Mouse (Mus musculus) cerebellum, adult (tissue): Measurements from ENCODE around the gene Gamt.
"Not testable (repeated sequence)": the region's sequence is repeated elsewhere in the genome, so short reads cannot be mapped to it uniquely, and the experiment has no call there.

Experiments used
- ATAC-seq: cut with Nextera tagmentation; 2 replicates; pipeline ENCODE4 v1.9.2; 2017; ENCODE audit warnings: mild to moderate bottlenecking, moderate library complexity, mixed read lengths; ENCODE audit not compliant: insufficient number of reproducible peaks, low FRiP score, low TSS enrichment

The Gamt gene

DNA sequence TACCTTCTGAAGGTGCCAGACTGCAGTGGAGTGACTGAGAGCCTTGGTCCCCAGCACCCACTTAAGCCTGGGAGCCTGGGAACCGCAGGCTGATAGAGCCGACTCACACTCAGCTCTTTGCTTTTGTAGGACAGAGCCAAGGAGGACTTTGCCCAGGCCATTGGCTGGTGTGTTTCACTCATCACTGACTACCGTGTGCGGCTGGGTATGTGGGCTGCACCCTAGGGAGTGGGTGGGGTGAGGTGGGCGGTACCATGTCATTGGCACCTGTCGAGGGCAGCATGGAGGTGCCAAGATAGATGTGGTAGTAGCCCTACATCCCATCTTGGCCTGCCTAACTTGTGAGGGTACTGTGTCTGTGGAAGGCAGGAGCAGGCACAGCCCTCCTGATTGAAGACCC is 21.0 kb downstream of the Gamt start:
- no peak for ATAC-seq

DNA sequence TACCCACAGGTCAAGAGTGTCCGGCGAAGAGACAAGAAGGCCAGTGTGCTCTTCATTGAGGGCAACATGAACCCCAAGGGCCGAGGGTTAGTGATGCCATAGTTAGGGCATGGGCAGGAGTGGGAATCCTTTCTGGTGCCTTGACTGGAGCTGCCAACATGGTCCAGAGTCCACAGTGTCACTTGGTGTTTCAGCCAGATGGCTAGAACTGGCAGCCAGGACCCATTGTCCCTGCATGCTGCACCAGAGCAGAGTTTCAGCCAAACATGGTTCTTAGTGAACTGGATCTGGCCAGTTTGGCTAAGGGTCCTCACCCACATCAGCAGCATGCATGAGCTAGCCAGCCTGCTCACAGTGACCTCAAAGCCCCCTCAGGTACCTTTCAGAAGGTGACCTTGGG is 22.5 kb downstream of the Gamt start:
- no peak for ATAC-seq

DNA sequence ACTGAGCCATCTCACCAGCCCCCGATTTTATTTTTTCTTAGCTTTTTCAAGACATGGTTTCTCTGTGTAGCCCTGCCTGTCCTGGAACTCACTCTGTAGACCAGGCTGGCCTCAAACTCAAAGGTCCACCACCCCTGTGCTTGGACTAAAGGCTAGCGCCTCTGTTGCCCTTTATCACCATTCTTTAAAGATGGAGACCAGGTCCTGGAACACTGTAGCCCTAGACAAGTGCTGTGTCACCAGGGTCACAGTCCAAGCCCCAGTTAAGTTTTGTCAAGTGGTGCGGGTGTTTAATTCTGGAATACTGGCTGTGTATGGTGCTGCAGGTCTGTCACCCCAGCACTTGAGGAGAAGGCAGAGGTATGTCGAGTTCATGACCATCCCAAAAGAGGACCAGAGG is 23.8 kb downstream of the Gamt start:
- no peak for ATAC-seq

DNA sequence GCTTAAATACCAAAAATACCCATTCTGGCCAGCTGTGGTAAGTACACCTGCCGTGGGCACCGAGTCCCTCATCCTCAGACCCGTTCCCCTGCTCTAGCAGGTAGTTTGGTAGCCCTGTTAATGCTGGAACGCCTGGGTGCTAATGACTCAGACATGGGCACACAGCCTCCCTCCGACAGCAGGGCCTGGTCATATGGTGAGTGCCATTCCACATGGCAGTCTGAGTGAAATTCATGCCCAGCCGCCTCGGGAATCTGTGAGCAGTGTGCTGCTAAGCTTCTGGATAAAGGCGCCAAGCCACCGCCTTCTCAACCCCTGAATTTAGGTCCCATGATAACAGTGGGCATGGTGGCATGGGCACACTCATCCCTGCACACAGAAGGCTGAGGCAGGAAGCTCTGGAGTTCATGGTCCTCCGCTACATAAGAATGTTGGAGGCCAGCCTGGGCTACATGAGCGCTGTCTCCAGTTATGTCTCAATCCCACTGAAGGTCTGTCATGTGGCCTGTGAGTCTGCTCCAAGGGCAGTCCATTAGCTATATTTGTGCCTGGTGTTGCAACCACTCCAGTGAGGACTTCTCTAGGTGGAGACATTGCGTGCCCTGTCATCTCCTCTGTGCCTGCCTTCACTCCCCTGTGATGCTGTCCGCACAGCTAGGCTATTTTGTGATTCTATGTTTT is 24.5 kb downstream of the Gamt start:
- ATAC-seq: no peak

DNA sequence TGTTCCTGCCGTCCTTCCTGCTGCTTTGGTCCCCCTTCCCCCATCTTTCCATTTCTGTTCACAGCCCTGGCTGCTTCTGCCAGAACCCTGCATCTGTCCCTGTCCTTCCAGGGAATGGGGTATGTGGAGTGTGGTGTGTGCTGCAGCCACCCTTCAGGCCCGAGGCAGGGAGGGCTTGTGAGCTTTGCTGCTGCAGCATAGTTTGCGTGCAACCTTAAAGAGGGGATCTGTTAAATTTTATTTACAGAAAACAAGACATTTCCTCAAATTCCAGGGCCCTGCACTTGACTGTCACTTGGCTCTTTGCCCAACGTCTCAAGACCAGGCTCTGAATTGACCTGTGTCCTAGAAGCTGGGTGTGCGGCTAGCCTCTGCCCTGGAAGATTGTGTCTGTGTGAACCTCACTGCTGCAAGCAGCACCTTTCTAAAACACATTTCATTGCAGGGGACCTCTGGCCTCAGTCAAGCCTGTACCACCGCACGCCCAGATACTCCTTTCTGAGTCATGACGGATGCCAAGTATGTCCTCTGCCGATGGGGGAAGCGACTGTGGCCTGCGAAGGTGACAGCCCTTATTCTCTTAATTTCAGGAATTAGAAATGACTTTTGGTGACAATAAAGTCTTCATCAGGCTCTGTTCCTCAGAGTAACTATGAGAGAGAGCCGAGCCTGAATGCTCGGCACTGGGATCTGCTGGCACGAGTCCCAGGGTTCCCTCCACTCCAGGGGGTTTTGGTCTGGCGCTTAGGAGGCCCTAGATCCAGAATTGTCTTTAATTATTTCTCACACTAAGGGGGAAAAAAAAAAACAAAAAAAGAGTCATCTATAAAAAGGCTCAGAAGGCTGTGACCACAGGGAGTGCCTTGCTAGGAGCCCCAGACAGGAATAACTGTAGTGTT is 32.7 kb downstream of the Gamt start:
- ATAC-seq: no peak

DNA sequence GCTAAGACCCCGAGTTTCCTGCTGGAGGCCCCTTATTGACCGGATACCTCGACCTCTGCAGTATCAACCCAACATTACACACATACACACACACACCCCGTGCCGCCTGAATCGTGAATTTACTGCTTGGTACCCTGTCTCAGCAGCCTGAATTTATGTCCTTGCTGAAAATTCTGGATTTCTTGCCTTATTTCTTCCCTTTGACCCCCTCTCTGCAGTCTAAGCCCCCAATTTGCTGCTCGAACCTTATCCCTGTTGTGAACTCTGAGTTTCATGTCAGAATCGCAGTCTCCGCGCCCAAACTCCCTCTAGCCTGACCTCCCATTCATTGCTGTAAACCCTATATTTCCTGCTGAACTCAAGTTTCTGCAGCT is 33.7 kb downstream of the Gamt start:
- ATAC-seq: no peak

DNA sequence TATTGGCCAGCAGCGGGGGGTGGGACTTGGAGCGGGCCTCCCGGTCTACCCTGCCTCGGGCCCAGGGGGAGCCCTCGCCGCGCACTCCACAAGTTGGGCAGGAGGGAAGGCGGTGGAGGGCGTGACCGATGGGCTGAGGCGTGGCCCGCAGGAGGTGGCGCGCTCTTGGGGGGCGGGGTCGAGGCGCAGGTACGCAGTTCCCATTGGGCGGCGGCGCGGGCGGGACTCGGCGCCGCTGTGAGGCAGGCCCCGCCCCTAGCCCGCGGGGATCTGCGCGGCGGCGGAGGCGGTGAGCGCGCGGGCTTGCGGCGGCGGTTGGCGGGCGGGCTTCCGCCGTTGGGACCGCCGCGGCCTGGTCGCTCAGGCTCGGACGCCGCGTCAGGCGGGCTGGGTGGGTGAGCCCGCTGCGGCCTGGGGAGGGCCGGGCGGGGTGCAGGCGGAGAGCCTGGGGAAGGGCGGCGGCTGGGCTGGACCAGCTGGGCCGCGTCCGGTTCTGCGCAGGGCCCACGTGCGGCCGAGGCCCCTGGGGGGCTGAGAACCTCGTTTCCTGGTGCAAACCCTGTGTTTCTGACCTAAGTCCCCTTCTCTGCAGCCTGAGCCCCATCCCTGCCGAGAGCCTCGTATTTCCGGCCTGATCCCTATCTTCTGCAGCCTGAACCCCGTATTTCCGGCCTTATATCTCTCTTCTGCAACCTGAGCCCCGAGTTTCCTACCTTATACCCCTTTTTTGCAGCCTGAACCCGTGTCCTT is 34.2 kb downstream of the Gamt start, which contains the start of gene Mum1:
Gene Mum1 (plus strand): TSS at position 19 of the 750 bp plus-strand sequence.
- peak; percentile 94 for ATAC-seq

DNA sequence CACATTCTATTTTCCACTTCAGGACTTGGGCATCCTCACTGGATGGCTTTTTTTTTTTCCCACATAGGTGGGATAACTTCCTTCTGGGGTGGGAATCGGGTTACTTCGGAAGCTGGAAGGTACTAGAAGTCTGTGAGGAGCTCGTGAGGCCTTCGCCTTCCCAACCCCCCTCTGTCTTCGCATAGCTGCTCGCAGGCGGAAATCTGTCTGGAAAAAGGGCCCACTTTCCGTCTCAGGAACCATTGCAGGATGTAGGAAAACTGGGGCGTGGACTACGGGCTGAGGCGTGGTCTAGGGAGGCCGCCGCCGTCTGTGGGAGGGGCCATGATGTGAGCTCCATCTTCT is 34.8 kb downstream of the Gamt start:
- ATAC-seq: no peak

DNA sequence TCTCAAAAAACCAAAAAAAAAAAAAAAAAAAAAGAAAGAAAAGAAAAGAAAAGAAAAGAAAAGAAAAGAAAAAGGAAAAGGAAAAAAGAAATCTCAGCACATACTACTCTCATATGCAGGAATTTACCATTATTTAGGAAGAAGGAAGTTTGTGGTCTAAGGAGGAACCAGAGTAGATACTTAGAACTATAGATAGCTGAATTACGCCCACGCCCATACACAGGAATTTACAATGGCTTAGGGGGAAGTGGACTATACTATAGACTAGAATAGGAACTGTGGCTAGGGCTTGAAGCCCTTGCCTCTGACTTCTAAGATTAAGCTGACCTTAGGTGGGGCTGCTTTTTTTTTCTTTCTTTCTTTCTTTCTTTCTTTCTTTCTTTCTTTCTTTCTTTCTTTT is 37.7 kb downstream of the Gamt start:
- not testable (repeated sequence) for ATAC-seq

DNA sequence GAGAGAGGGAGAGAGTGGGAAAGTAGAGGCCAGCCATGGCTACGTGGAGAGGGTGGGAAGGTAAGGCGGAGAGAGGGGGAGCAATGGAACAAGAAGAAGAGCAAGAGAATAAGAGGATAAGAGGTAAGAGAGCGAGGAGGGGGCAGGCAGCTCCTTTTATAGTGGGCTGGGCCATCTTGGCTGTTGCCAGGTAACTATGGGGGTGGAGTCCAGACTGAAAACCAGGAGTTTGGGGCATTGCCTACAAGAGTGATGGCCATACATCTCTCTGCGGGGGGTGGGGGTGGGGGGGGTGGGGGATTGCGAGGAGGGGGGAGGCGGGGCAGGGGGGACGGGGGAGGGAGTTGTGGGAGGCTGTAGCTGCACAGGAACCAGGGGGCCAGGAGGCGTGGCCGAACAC is 40.1 kb downstream of the Gamt start:
- no peak for ATAC-seq

DNA sequence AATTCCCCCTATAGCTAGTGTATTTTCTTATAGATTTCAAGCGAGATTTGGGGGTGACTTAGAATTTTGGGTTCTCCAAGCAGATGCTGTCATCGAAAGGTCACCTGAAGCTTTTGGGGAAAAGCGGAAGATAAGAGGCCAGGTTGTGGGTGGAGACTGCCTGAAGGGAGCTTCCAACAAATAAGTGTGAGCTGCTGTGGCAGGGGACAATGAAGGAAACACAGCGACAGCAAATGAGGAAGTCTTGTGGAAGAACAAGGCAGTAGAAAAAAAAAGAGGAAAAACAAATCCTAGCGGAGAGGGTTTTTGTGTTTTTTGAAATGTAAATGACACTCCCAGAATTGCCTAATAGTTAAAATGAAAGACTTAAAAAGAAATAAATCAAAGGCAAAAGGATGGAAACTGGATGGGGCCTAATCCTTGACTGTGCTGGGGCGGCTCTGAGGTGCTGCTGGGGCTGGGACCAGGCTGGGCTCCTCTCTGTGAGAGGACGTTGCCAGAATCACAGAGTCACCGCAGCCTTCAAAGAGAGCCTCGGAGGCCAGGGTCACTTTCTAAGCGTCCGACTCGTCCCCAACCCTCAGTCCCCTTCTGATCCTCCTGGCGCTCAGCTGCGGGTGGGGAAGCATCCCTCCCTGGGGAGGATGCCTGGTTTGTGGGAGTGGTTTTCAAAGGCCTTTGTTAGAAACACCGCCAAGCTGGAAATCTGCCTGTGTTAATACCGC is 45.6 kb downstream of the Gamt start:
- ATAC-seq: no peak

DNA sequence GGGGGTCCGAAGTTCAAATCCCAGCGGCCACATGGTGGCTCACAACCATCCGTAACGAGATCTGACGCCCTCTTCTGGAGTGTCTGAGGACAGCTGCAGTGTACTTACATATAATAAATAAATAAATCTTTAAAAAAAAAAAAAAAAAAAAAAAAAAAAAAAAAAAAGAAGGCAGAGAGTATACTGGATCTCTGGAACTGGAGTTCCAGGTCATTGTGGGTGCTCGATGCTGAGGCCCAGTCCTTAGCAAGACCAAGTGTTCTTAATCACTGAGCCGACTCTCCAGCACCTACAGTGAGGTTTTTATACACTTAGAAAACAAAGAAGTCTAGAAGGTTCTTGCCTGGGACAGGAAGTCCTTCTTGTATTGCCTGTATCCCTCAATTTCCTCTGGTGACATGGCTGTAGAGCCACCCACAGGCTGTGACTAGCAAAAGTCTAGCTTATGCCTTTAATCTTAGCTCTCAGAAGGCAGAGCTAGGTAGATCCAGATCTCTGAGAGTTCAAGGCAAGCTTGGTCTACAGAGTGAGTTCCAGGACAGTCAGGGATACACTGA is 49.2 kb downstream of the Gamt start:
- not testable (repeated sequence) for ATAC-seq

DNA sequence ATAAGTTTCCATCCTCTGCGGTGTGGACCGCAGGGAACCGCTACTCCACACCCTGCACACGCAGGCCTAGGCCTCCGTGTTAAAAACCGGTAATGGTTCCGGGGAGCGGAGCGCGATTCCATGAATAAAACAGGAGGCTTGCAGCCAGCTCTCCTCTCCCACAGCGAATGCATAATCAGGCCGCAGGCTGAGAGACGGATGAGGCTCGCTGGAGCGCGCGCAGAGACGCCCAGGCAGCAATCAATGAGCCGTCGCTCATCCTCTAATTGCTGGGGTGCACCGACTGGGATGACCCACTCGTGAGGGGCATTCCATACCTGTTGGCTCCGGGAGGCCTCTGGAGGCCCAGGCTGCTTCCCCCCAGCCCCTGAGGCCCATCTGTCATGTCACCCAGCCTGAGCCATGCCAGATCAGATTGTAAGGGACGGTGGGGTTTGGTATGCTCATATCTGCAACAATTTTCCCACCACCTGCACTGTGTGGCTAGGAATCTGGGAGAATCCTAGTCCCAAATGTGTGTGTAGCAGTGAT is 51.9 kb downstream of the Gamt start:
- ATAC-seq: no peak; the same call in 1 of the 2 replicates

DNA sequence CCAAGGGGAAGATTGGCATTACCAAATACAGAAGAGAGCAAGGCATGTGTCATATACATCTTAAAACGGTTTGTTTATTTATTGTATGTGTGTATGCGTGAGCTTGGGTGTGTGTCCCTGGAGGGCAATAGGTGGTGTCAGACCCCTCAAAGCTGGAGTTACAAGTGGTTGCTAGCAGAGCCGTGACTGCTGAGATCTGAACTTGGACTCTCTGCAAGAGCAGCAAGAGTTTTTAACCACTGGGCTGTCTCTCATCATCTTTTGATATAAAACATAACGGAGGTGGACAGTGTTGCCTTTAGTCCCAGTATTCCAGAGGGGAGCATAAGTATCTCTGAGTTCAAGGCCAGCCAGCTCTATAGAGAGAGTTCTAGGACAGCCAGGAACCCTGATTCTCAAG is 52.6 kb downstream of the Gamt start:
- no peak for ATAC-seq
